Mouse (Mus musculus) olfactory bulb, adult 2 months (tissue): ENCODE data around the gene Tdgf1.

Source experiments
- CTCF ChIP-seq: fragments of 200-500 bp; IDR thresholded peaks from 2 replicates; pipeline ENCODE4 v1.5.1; 2012; ENCODE audit warnings: low read depth, mild to moderate bottlenecking, low read length, moderate library complexity; ENCODE audit not compliant: insufficient read depth
- POLR2A ChIP-seq: fragments of 200-500 bp; IDR thresholded peaks from 2 replicates; pipeline ENCODE4 v1.6.1; 2012; ENCODE audit warnings: mild to moderate bottlenecking, low read depth, low read length, moderate library complexity; ENCODE audit not compliant: insufficient read depth

DNA sequence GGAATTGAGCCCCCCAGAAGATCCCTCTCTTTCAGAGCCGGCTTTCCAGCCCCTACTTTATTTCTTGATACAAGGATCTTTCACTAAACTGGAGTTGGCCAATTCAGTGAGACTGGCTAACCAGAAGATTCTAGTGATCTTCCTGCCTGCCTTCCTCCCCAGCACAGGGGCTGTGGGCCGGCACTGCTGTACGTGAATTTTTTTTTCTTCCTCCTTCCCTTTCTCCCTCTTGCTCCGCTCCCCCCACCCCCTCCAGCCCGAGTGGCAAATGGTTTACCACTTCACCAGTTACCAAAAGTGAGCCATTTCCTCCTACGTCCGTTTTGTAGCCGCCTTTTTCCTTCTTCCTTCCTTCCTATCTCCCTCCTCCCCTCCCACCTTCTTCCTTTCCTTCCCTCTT is 30.5 kb downstream of the Tdgf1 start:
- TF ChIP-seq CTCF: no peak
- no peak for TF ChIP-seq POLR2A
